Mouse (Mus musculus): ENCODE results near the gene Shmt2. TPM values are rescaled to one million over a fixed set of nuclear protein-coding genes. Genes with fewer than 3 reads are reported as not detected.

Shmt2 gene
- polyA plus RNA-seq, 1 experiment from 2014 or later: 70.4 TPM

DNA sequence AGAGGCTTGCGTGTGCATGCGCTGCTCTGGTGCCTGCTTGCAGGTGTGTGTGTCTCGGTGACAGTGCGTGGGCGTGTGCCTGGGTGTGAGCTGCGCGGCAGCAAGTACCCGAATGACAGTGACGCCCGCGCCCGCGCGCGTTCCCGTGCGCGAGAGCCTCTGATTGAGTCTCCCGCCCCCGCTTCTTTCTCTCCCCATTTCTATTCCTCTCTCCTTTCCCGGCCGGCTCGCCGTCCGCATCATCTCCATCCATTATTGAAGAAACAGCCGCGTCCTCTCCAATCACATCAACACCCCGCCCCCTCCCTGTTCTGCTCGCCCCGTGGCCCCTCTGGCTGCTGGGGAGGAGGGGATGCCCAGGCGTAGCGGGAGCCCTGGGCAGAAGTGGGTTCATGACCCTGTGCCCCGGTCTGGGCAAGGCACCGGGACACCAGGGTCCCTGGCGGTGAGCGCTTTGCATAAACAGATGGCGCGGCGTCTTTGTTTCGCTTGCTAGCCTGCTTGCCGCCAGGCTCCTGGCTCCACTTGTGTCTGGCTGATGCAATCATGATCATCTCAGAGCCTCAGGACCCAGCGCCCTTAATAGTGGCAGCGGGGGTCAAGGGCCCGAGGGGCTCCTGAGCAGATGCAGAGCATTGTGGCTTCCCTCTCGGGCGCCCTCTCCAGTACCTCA is 10.5 kb downstream of the Shmt2 start:
- peak; percentile 17 for ATAC-seq (ENCODE audit: low FRiP score)

DNA sequence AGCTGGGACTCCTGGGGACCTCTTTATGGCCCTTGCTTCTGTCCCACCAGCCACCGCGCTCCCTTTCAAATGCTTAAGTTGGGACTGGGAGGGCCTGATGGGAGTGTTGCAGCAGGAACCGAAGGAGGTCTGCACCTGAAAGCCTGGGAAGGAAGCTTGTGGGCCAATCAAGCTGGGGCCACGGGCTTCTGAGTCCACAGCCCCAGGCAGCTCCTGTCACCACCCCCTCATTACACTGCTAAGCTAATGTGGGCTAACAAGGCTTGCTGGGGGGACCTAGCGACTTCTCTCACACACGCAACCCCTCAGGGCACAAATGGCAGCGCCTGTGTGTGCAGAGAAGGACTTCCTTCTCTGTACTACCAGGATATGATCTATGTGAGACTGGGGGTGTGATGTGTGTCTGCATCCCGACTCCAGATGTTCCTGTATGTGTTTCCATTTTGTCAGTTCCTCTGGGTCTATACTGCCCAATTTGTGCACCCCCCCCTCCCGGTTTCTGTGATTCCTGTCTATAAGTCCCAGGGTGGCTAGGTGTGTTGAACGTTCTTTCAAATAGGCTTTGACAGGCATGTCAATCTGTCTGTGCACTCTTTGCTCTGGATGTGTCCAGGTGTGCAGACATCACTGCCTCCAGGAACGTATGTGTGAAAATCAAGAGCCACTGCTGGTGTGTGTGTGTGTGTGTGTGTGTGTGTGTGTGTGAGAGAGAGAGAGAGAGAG is 11.2 kb downstream of the Shmt2 start:
- peaks cover 46% of the 10 kb centered on the region for H3K4me1 ChIP-seq (replicated peaks; ENCODE audit: control insufficient read depth, insufficient read depth, low read length)
- DNase-seq (ENCODE audit: low spot score) (peak; percentile 57), ATAC-seq (ENCODE audit: low FRiP score) (no peak)
- peak overlapping the region; percentile 56 for H3K4me2 ChIP-seq (replicated peaks; ENCODE audit: low read depth, low read length)
- H3K36me3 ChIP-seq (ENCODE audit: control insufficient read depth, insufficient read depth, low read length): no peaks in the 10 kb centered on the region
- peak overlapping the region; percentile 90 for H3K27ac ChIP-seq (ENCODE audit: low read depth, low read length)
- H3K9ac ChIP-seq (ENCODE audit: low read depth, low read length): peak overlapping the region; percentile 35
- peak overlapping the region; percentile 26 for H3K4me3 ChIP-seq (ENCODE audit: low read depth, low read length)
- no peaks in the 10 kb centered on the region for H3K9me3 ChIP-seq (ENCODE audit: control insufficient read depth, low read length)
- peaks cover 50% of the 10 kb centered on the region for H3K27me3 ChIP-seq (ENCODE audit: control insufficient read depth, insufficient read depth, low read length)
- WGBS: 3% methylated on average over 11 of the region's 11 CpGs

More for the DNA sequence above, 10.5 kb downstream of the Shmt2 start:
- Histone ChIP-seq H3K9ac (ENCODE audit: low read depth, low read length) (peak overlapping the region; percentile 35), H3K4me2 (replicated peaks; ENCODE audit: low read depth, low read length) (peak overlapping the region; percentile 56), H3K4me3 (ENCODE audit: low read depth, low read length) (peak overlapping the region; percentile 26), H3K27me3 (ENCODE audit: control insufficient read depth, insufficient read depth, low read length) (peaks cover 51% of the 10 kb centered on the region), H3K9me3 (ENCODE audit: control insufficient read depth, low read length) (no peaks in the 10 kb centered on the region), H3K27ac (ENCODE audit: low read depth, low read length) (peak overlapping the region; percentile 90), H3K4me1 (replicated peaks; ENCODE audit: control insufficient read depth, insufficient read depth, low read length) (peaks cover 52% of the 10 kb centered on the region), H3K36me3 (ENCODE audit: control insufficient read depth, insufficient read depth, low read length) (no peaks in the 10 kb centered on the region)
- under 1% methylated on average over 44 of the region's 46 CpGs for WGBS
- peak; percentile 81 for DNase-seq (ENCODE audit: low spot score)

DNA sequence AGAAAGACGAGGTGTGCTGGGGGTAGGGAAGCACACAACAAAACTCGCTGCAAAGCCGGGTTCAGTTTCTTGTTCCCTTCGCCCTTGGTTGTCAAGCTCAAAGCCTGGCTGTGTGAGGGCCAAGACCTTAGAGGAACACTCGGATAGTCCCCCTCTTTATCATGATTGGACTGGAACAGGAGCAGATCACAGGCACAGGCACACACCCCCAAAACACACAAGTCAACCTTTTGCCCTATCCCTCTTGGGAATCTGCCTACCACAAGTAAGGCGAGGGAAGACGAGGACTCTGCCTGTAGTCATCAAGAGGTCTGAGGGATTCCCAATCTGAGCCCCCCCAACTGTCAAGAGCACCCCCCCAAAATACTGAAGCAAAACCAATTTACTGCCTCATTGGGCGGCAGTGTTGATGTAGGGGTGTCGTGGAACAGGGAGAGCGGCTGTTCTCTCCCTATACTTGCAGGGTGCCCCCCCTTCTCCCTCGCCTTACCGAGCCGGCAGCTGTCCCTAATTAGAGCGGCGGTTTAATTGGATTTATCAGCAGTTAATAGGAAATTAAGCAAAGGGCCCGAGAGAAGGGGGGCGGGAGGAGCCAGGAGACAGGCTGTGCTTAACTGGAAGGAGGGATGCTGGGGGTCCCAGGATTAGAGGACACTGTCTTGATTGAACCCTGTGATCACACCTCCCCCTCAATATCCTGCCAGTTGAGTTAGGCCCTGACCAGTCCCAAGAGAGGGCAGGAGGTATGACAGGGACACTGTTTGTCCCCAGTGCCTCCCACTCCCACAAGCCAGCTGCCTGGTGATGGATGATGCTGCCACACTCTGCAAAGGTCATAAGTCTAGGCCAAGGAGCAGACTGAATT is 12.2 kb downstream of the Shmt2 start:
- Histone ChIP-seq H3K4me2 (replicated peaks; ENCODE audit: low read depth, low read length) (peak overlapping the region; percentile 65), H3K9me3 (ENCODE audit: control insufficient read depth, low read length) (no peaks in the 10 kb centered on the region), H3K4me3 (ENCODE audit: low read depth, low read length) (peak overlapping the region; percentile 38), H3K9ac (ENCODE audit: low read depth, low read length) (peak overlapping the region; percentile 40; the same call in 1 of the 2 replicates), H3K27ac (ENCODE audit: low read depth, low read length) (peak overlapping the region; percentile 90), H3K4me1 (replicated peaks; ENCODE audit: control insufficient read depth, insufficient read depth, low read length) (peaks cover 40% of the 10 kb centered on the region), H3K36me3 (ENCODE audit: control insufficient read depth, insufficient read depth, low read length) (no peaks in the 10 kb centered on the region), H3K27me3 (ENCODE audit: control insufficient read depth, insufficient read depth, low read length) (peaks cover 44% of the 10 kb centered on the region)
- ATAC-seq (ENCODE audit: low FRiP score) (peak; percentile 2; the same call in 1 of the 2 replicates), DNase-seq (ENCODE audit: low spot score) (peak; percentile 56)
- 3% methylated on average over 17 of the region's 17 CpGs for WGBS

DNA sequence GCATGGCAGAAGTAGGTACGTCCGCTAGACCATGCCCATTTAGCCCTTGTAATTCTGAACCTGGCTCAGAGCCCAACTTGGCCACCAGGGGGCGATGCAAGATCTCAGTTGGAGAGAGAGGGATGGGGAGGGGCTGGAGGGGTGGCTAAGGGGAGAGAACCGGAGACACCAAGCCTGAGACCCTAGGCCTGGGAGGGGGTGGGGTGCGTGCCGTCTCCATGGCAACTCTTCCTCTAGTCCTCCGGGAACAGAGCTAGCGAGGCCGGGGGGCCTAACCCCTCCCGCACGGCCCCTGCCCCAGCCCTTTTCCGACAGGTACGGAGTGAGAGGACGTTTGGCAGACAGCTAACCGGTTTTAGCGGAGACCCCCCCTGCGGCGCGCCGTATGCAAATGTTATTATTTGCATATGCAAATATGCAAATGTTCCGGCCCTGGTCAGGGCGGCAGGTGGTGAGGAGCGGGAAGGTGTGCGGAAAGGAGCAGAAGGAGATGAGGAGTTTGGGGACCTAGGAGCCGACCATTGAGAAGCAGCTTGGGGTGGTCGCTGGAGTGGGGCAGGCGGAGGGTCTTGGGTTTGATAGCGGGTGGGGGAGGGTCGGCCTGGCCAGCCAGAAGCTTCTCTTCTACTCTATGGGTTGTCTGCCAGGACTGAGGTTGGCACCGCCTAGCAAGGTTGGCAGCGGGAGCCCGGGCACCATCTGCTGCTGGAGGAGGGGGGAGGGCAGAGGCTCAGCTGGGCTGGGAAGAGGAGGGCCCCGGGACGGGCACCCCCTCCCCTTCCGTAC is 13.0 kb downstream of the Shmt2 start:
- Histone ChIP-seq H3K4me2 (replicated peaks; ENCODE audit: low read depth, low read length) (peak overlapping the region; percentile 65), H3K36me3 (ENCODE audit: control insufficient read depth, insufficient read depth, low read length) (no peaks in the 10 kb centered on the region), H3K27me3 (ENCODE audit: control insufficient read depth, insufficient read depth, low read length) (peaks cover 37% of the 10 kb centered on the region), H3K9me3 (ENCODE audit: control insufficient read depth, low read length) (no peaks in the 10 kb centered on the region), H3K27ac (ENCODE audit: low read depth, low read length) (peak overlapping the region; percentile 90), H3K4me3 (ENCODE audit: low read depth, low read length) (peak overlapping the region; percentile 38), H3K4me1 (replicated peaks; ENCODE audit: control insufficient read depth, insufficient read depth, low read length) (peaks cover 35% of the 10 kb centered on the region), H3K9ac (ENCODE audit: low read depth, low read length) (peak overlapping the region; percentile 40; the same call in 1 of the 2 replicates)
- 0% methylated on average over 33 of the region's 35 CpGs for WGBS
- peak; percentile 66 for ATAC-seq (ENCODE audit: low FRiP score)
- DNase-seq (ENCODE audit: low spot score): peak; percentile 99

DNA sequence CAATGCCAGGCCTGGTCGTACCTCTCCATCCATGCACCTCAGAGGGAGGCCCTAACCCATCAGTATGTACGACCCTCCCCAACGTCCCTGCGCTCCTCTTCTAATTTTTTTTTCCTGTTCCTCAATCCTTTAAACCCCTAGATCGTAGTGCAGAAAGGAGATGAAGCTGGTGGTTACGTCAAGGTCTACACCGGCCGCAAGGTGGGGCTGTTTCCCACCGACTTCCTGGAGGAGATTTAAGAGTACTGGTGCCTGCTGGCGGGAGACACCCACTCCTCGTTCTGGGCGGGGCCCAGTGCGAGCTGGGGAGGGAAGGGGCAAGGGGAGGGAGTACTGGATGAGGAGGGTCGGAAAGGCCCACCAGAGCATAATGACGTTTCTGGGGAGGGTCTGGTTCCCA is 14.0 kb downstream of the Shmt2 start:
- 3% methylated on average over 15 of the region's 15 CpGs for WGBS

DNA sequence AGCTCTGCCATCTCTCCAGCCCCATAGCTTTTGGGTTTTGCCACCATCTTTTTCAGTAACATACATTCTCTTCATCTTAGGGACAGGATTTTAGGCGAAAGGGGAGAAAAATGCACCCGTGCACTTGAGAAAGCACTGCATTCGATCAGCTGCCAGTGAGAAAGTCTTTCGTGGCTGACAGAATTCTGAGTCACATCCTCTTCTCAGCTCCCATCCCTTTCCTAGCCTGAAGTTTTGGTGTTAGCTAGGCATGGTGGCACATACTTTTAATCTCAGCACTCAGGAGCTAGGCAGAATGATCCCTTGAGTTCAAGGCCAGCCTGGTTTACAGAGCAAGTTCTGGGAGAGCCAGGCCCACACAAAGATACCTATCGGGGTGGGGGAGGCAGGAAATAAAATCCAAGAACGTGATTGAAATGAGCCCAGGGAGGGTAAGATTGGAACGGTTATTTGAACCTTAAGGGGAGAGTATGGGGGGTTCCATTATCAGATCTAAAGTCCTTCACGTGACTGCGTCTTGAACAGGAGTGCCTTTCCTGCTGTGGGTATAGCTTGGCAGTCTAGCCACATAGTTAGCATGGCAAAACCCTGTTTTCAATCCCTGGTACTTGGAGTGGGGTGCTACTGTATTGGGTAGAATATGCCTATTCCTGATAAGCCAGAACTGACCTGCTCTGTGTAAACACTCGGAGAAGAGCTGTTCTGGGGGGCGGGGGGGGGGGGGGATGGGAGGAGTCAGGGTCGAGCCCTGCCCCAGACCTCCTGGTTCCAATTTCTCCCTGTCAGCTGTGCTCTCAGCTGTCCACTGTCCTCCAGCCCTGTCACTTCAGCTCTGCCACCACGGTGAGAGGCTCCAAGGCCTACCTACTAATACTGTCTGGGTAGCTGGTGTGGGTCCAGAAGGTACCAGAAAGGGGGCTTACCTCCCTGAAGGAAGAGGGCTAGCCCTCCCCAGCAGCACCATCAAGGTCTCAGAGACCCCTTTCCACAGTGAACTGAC is 21.1 kb downstream of the Shmt2 start, which contains the start of gene Stac3:
Gene Stac3, plus strand, starts transcription at position 793 of the 1,000 bp plus-strand sequence.
- ATAC-seq (ENCODE audit: low FRiP score): no peak
- H3K9ac ChIP-seq (ENCODE audit: low read depth, low read length): no peak within 1 kb of the TSS
- no peak within 1 kb of the TSS for H3K4me3 ChIP-seq (ENCODE audit: low read depth, low read length)
- no peak for DNase-seq (ENCODE audit: low spot score)
- H3K4me1 ChIP-seq (replicated peaks; ENCODE audit: control insufficient read depth, insufficient read depth, low read length): no peaks in the 10 kb centered on the region
- no peaks in the 10 kb centered on the region for H3K27me3 ChIP-seq (ENCODE audit: control insufficient read depth, insufficient read depth, low read length)
- WGBS: 76% methylated on average over 13 of the region's 13 CpGs
- H3K36me3 ChIP-seq (ENCODE audit: control insufficient read depth, insufficient read depth, low read length): no peaks in the 10 kb centered on the region
- H3K27ac ChIP-seq (ENCODE audit: low read depth, low read length): no peak within 1 kb of the TSS
- H3K9me3 ChIP-seq (ENCODE audit: control insufficient read depth, low read length): no peaks in the 10 kb centered on the region
- no peak within 1 kb of the TSS for H3K4me2 ChIP-seq (replicated peaks; ENCODE audit: low read depth, low read length)

More for the DNA sequence above, 14.0 kb downstream of the Shmt2 start:
- Histone ChIP-seq H3K4me2 (replicated peaks; ENCODE audit: low read depth, low read length) (peak overlapping the region; percentile 65; the same call in 1 of the 2 replicates), H3K9ac (ENCODE audit: low read depth, low read length) (no peak overlapping the region), H3K4me3 (ENCODE audit: low read depth, low read length) (0 out of 2 replicates have a peak overlapping the region, but pooled peaks have one; percentile 2), H3K27me3 (ENCODE audit: control insufficient read depth, insufficient read depth, low read length) (peaks cover 33% of the 10 kb centered on the region), H3K4me1 (replicated peaks; ENCODE audit: control insufficient read depth, insufficient read depth, low read length) (peaks cover 28% of the 10 kb centered on the region), H3K9me3 (ENCODE audit: control insufficient read depth, low read length) (no peaks in the 10 kb centered on the region), H3K36me3 (ENCODE audit: control insufficient read depth, insufficient read depth, low read length) (no peaks in the 10 kb centered on the region), H3K27ac (ENCODE audit: low read depth, low read length) (no peak overlapping the region; the same call in 1 of the 2 replicates)
- DNase-seq (ENCODE audit: low spot score) (peak; percentile 88), ATAC-seq (ENCODE audit: low FRiP score) (no peak)

DNA sequence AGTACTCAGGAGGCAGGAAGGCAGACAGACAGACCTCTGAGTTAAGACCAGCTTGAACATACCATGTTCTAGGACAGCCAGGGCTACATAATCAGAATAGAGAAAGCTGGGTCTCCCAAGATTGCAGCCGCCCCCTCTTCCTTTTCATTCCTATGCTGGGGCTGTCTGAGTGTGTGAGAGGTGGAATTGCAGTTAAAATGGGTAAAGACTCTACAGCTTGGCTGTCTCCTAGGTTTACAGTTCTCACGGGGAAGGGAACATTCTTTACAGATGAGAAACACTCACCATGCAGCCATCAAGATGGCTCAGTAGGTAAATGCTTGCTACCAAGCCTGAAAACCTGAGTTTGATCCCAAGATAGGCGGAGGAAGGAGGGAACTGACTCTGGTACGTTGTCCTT is 22.2 kb downstream of the Shmt2 start:
- WGBS: 85% methylated on average over 4 of the region's 4 CpGs
- H3K27ac ChIP-seq (ENCODE audit: low read depth, low read length): no peak overlapping the region
- no peak for DNase-seq (ENCODE audit: low spot score)
- H3K9ac ChIP-seq (ENCODE audit: low read depth, low read length): no peak overlapping the region
- H3K27me3 ChIP-seq (ENCODE audit: control insufficient read depth, insufficient read depth, low read length): no peaks in the 10 kb centered on the region
- H3K4me2 ChIP-seq (replicated peaks; ENCODE audit: low read depth, low read length): no peak overlapping the region
- H3K9me3 ChIP-seq (ENCODE audit: control insufficient read depth, low read length): no peaks in the 10 kb centered on the region
- peaks cover 4% of the 10 kb centered on the region for H3K36me3 ChIP-seq (ENCODE audit: control insufficient read depth, insufficient read depth, low read length)
- no peak overlapping the region for H3K4me3 ChIP-seq (ENCODE audit: low read depth, low read length)
- ATAC-seq (ENCODE audit: low FRiP score): no peak
- H3K4me1 ChIP-seq (replicated peaks; ENCODE audit: control insufficient read depth, insufficient read depth, low read length): no peaks in the 10 kb centered on the region

Data from hindbrain, embryonic 11.5 days (tissue).